Mouse (Mus musculus) megakaryocyte progenitor cell, adult 5-6 weeks (primary cell): Measurements from ENCODE around the gene Gpx3. TPM values are rescaled to one million over a fixed set of nuclear protein-coding genes. Genes with fewer than 3 reads are reported as not detected.
"Not testable (repeated sequence)": the region's sequence is repeated elsewhere in the genome, so short reads cannot be mapped to it uniquely, and the experiment has no call there.

Experiments
- ATAC-seq: replicated peaks from 2 replicates; pipeline ENCODE4 v1.8.0; 2016; ENCODE audit warnings: mild to moderate bottlenecking, moderate TSS enrichment, inconsistent platforms; ENCODE audit not compliant: poor library complexity
- total RNA-seq, 2 experiments: library from RNA; stranded (forward) in 1 of 2; stranded (reverse) in 1 of 2; fragments of 157-497, 149-512 nt in 1 of 2; fragments of 200-1000 nt in 1 of 2; gene quantifications; 2 replicates each; pipeline versions ENCODE4 v1.2.3 to v1.2.4; 2015 to 2017

Gpx3 gene
- total RNA-seq (2015), result 29.9 and 42.3 TPM in 2 replicates
- 3.2 TPM in 2 replicates for total RNA-seq (2017)

- ATAC-seq, result peak; percentile 75
These were observed at the start of gene Gpx3 for GRCm38 (mm10) chr11:54902333-54903323. Gpx3 (plus strand) TSS chr11:54902453.

- not testable (repeated sequence) for ATAC-seq
These were observed 43.4 kb upstream of the Gpx3 start for GRCm38 (mm10) chr11:54858880-54859279.

- ATAC-seq, result peak; percentile 35
These were observed 42.7 kb upstream of the Gpx3 start for GRCm38 (mm10) chr11:54859322-54860165.

- peak; percentile 92 for ATAC-seq
These were observed 41.8 kb upstream of the Gpx3 start, which contains the start of gene Lyrm7 for GRCm38 (mm10) chr11:54860256-54861038. Lyrm7 (minus strand) TSS chr11:54860916.

- ATAC-seq, result no peak
These were observed 40.5 kb upstream of the Gpx3 start for GRCm38 (mm10) chr11:54861471-54862420.

GRCm38 (mm10) chr11:54862621-54863520, 39.4 kb upstream of the Gpx3 start:
- 0 out of 2 replicates have a peak, but pooled peaks have one; percentile 10 for ATAC-seq

GRCm38 (mm10) chr11:54865330-54866085, 36.7 kb upstream of the Gpx3 start:
- ATAC-seq, result no peak

- ATAC-seq, result peak; percentile 73
These were observed 35.9 kb upstream of the Gpx3 start, which contains the start of gene Hint1 for GRCm38 (mm10) chr11:54866119-54867048. Hint1 (plus strand) TSS chr11:54866383.

- peak; percentile 50 for ATAC-seq
These were observed 35.2 kb upstream of the Gpx3 start for GRCm38 (mm10) chr11:54867049-54867385.

- ATAC-seq, result no peak
These were observed 34.3 kb upstream of the Gpx3 start for GRCm38 (mm10) chr11:54867903-54868434.

- no peak for ATAC-seq
These were observed 33.8 kb upstream of the Gpx3 start for GRCm38 (mm10) chr11:54868445-54868844.

- no peak for ATAC-seq
These were observed 32.9 kb upstream of the Gpx3 start for GRCm38 (mm10) chr11:54869318-54869717.

- no peak for ATAC-seq
These were observed 30.3 kb upstream of the Gpx3 start for GRCm38 (mm10) chr11:54871831-54872537.

- ATAC-seq, result no peak
These were observed 26.2 kb upstream of the Gpx3 start for GRCm38 (mm10) chr11:54876031-54876430.

GRCm38 (mm10) chr11:54878893-54879292, 23.4 kb upstream of the Gpx3 start:
- ATAC-seq, result no peak

- peak; percentile 90 for ATAC-seq
These were observed 22.8 kb upstream of the Gpx3 start for GRCm38 (mm10) chr11:54879434-54879833.
